Mouse (Mus musculus) lung, embryonic 14.5 days (tissue): Measurements from ENCODE around the gene Mpst. TPM values are rescaled to one million over a fixed set of nuclear protein-coding genes. Genes with fewer than 3 reads are reported as not detected.

Source experiments
- ATAC-seq: fragments of 200-750 bp; cut with Nextera tagmentation; 2 replicates; pipeline ENCODE4 v1.8.0; 2017; ENCODE audit warnings: mild to moderate bottlenecking, moderate TSS enrichment, moderate library complexity; ENCODE audit not compliant: insufficient read depth
- DNase-seq: peaks from one replicate; pipeline ENCODE4 v3.0.0-alpha.2; 2015
- H3K27ac ChIP-seq: fragments of 300-500 bp; sonication (generic); 2 replicates; pipeline ENCODE4 v1.5.1; 2014; ENCODE audit warnings: low read depth, mild to moderate bottlenecking, moderate library complexity
- H3K27me3 ChIP-seq: fragments of 300-500 bp; sonication (generic); 2 replicates; pipeline ENCODE4 v1.6.1; 2014; ENCODE audit warnings: low read length, control low read depth; ENCODE audit not compliant: insufficient read depth
- H3K36me3 ChIP-seq: fragments of 300-500 bp; sonication (generic); 2 replicates; pipeline ENCODE4 v1.6.1; 2014; ENCODE audit warnings: control low read depth; ENCODE audit not compliant: insufficient read depth
- H3K4me1 ChIP-seq: fragments of 300-500 bp; sonication (generic); 2 replicates; pipeline ENCODE4 v1.6.1; 2014; ENCODE audit warnings: antibody characterized with exemption, control low read depth; ENCODE audit not compliant: insufficient read depth
- H3K4me2 ChIP-seq: fragments of 300-500 bp; sonication (generic); 2 replicates; pipeline ENCODE4 v1.6.1; 2014; ENCODE audit warnings: mild to moderate bottlenecking
- H3K4me3 ChIP-seq: fragments of 300-500 bp; sonication (generic); 2 replicates; pipeline ENCODE4 v1.5.1; 2014; ENCODE audit warnings: low read depth, low read length
- H3K9ac ChIP-seq: fragments of 300-500 bp; sonication (generic); 2 replicates; pipeline ENCODE4 v1.6.1; 2014
- H3K9me3 ChIP-seq: fragments of 300-500 bp; sonication (generic); 2 replicates; pipeline ENCODE4 v1.6.1; 2016; ENCODE audit warnings: low read depth, low read length, control low read depth
- CTCF ChIP-seq: IDR thresholded peaks from 2 replicates; pipeline ENCODE4 v1.5.1; 2016; ENCODE audit warnings: antibody characterized with exemption, low read depth
- WGBS: fragments of 180-500 bp; shearing (Covaris S2); extraction: QIAGEN DNeasy Blood & Tissue Kit; methylation state at CpG from one replicate; pipeline ENCODE4 v1.1.7; 2014; 5-methylcytosine and 5-hydroxymethylcytosine counted together
- polyA plus RNA-seq: library from polyadenylated mRNA; unstranded; fragments of >200 nt; fragmentation: Nextera tagmentation; extraction: Ambion mirVana; gene quantifications from 2 replicates; pipeline ENCODE4 v1.2.1, GENCODE M21; 2014

Gene Mpst
- polyA plus RNA-seq, 1 experiment from 2014 or later = 3.3 TPM

GRCm38 (mm10) chr15:78384220-78385116 lies 21.7 kb upstream of the Mpst start:
- 63% methylated on average over 7 of the region's 7 CpGs for WGBS
- Histone ChIP-seq H3K36me3 (no peaks in the 10 kb centered on the region), H3K4me2 (no peak overlapping the region), H3K27ac (0 out of 2 replicates have a peak overlapping the region, but pooled peaks have one; percentile 10), H3K9me3 (no peaks in the 10 kb centered on the region), H3K4me1 (no peaks in the 10 kb centered on the region), H3K4me3 (no peak overlapping the region), H3K27me3 (no peaks in the 10 kb centered on the region), H3K9ac (no peak overlapping the region)
- TF ChIP-seq CTCF = no peak
- no peak for ATAC-seq
- DNase-seq = no peak

GRCm38 (mm10) chr15:78385564-78385963 lies 20.7 kb upstream of the Mpst start:
- no peak overlapping the region for H3K4me3 ChIP-seq
- no peaks in the 10 kb centered on the region for H3K27me3 ChIP-seq
- no peak overlapping the region for H3K4me2 ChIP-seq
- H3K27ac ChIP-seq = no peak overlapping the region
- H3K36me3 ChIP-seq = no peaks in the 10 kb centered on the region
- no peaks in the 10 kb centered on the region for H3K9me3 ChIP-seq
- DNase-seq = no peak
- ATAC-seq = no peak
- no peaks in the 10 kb centered on the region for H3K4me1 ChIP-seq
- no peak overlapping the region for H3K9ac ChIP-seq
- TF ChIP-seq CTCF = no peak
- WGBS = 92% methylated on average over 1 of the region's 1 CpGs

GRCm38 (mm10) chr15:78390855-78391254 lies 15.4 kb upstream of the Mpst start:
- Histone ChIP-seq H3K9me3 (no peaks in the 10 kb centered on the region), H3K4me2 (no peak overlapping the region), H3K27me3 (no peaks in the 10 kb centered on the region), H3K36me3 (no peaks in the 10 kb centered on the region), H3K4me1 (no peaks in the 10 kb centered on the region), H3K27ac (no peak overlapping the region), H3K4me3 (no peak overlapping the region), H3K9ac (no peak overlapping the region)
- TF ChIP-seq CTCF = no peak
- no peak for ATAC-seq
- no peak for DNase-seq
- 71% methylated on average over 3 of the region's 3 CpGs for whole genome bisulfite sequencing

GRCm38 (mm10) chr15:78395478-78395962 lies 10.7 kb upstream of the Mpst start, which contains the start of gene Tex33:
TSS of gene Tex33 (minus strand) at chr15:78395912.
- no peak within 1 kb of the TSS for H3K27ac ChIP-seq
- H3K4me1 ChIP-seq = no peaks in the 10 kb centered on the region
- no peaks in the 10 kb centered on the region for H3K27me3 ChIP-seq
- DNase-seq (no peak), ATAC-seq (no peak)
- peak; percentile 11; the same call in 1 of the 2 replicates for TF ChIP-seq CTCF
- 0 out of 2 replicates have a peak, but pooled peaks cover 3% of the 10 kb centered on the region for H3K36me3 ChIP-seq
- WGBS = 66% methylated on average over 8 of the region's 8 CpGs
- H3K9me3 ChIP-seq = no peaks in the 10 kb centered on the region
- H3K9ac ChIP-seq = no peak within 1 kb of the TSS
- H3K4me3 ChIP-seq = no peak within 1 kb of the TSS
- H3K4me2 ChIP-seq = no peak within 1 kb of the TSS

GRCm38 (mm10) chr15:78401345-78401744 lies 4.9 kb upstream of the Mpst start:
- Histone ChIP-seq H3K4me2 (no peak overlapping the region; the same call in 1 of the 2 replicates), H3K4me3 (no peak overlapping the region), H3K36me3 (0 out of 2 replicates have a peak, but pooled peaks cover 3% of the 10 kb centered on the region), H3K4me1 (peaks cover 33% of the 10 kb centered on the region), H3K27ac (peak overlapping the region; percentile 90), H3K9me3 (no peaks in the 10 kb centered on the region), H3K9ac (no peak overlapping the region), H3K27me3 (no peaks in the 10 kb centered on the region)
- ATAC-seq = no peak
- no peak for TF ChIP-seq CTCF
- WGBS = 70% methylated on average over 6 of the region's 6 CpGs
- DNase-seq = peak; percentile 35

- Histone ChIP-seq H3K9me3 (no peaks in the 10 kb centered on the region), H3K27ac (peak overlapping the region; percentile 90), H3K27me3 (no peaks in the 10 kb centered on the region), H3K4me1 (peaks cover 33% of the 10 kb centered on the region), H3K9ac (no peak overlapping the region; the same call in 1 of the 2 replicates), H3K4me3 (no peak overlapping the region), H3K36me3 (0 out of 2 replicates have a peak, but pooled peaks cover 3% of the 10 kb centered on the region), H3K4me2 (peak overlapping the region; percentile 93)
- ATAC-seq (no peak), DNase-seq (peak; percentile 80)
- WGBS = 39% methylated on average over 4 of the region's 4 CpGs
- TF ChIP-seq CTCF = no peak
Measured at GRCm38 (mm10) chr15:78401921-78402320, 4.3 kb upstream of the Mpst start.

- Histone ChIP-seq H3K27ac (peak overlapping the region; percentile 90), H3K9ac (no peak overlapping the region; the same call in 1 of the 2 replicates), H3K9me3 (no peaks in the 10 kb centered on the region), H3K4me3 (no peak overlapping the region), H3K4me2 (peak overlapping the region; percentile 93), H3K27me3 (no peaks in the 10 kb centered on the region), H3K4me1 (peaks cover 33% of the 10 kb centered on the region), H3K36me3 (0 out of 2 replicates have a peak, but pooled peaks cover 3% of the 10 kb centered on the region)
- no peak for TF ChIP-seq CTCF
- ATAC-seq = no peak
- DNase-seq = peak; percentile 71
- WGBS = 57% methylated on average over 7 of the region's 7 CpGs
Measured at GRCm38 (mm10) chr15:78402423-78402822, 3.8 kb upstream of the Mpst start.
